1 mouse cellular context compared by ENCODE assay signal in genomic region chr4:43442044-43442443, GRCm38 (mm10).
TF ChIP-seq lines count a peak whose summit lies in the region.

No protein-coding gene starts in this region.

TF ChIP-seq in CH12.LX, 34 proteins besides CTCF, POLR2A, EP300 and RAD21:
- TF ChIP-seq MEF2A (IDR thresholded peaks at IDR 0.05; ENCODE audit: borderline replicate concordance, low read depth, low read length) (no peak; the same call in 1 of the 2 replicates), NELFE (IDR thresholded peaks at IDR 0.05; ENCODE audit: low read depth, low read length) (peak; percentile 48), ZMIZ1 (IDR thresholded peaks at IDR 0.05; ENCODE audit: low read depth, low read length) (no peak), HCFC1 (IDR thresholded peaks at IDR 0.05; ENCODE audit: low read depth, low read length) (peak; percentile 61), MAZ (IDR thresholded peaks at IDR 0.05; ENCODE audit: low read depth, low read length) (peak; percentile 69; the same call in 1 of the 2 replicates), ELF1 (IDR thresholded peaks at IDR 0.05; ENCODE audit: low read depth, low read length) (peak; percentile 88), ZNF384 (IDR thresholded peaks at IDR 0.05; ENCODE audit: low read depth, low read length) (no peak), SMC3 (IDR thresholded peaks at IDR 0.05; ENCODE audit: low read depth, low read length) (peak; percentile 98), BHLHE40 (IDR thresholded peaks at IDR 0.05; ENCODE audit: low read depth, low read length) (peak; percentile 64), SIN3A (IDR thresholded peaks at IDR 0.05; ENCODE audit: low read length) (peak; percentile 59; the same call in 1 of the 2 replicates), TCF12 (IDR thresholded peaks at IDR 0.05; ENCODE audit: low read depth, low read length) (peak; percentile 63), MYC (IDR thresholded peaks at IDR 0.05; ENCODE audit: low read depth, low read length) (no peak; the same call in 1 of the 2 replicates), NRF1 (IDR thresholded peaks at IDR 0.05; ENCODE audit: low read depth, low read length) (peak; percentile 80), TBP (conservative IDR thresholded peaks at IDR 0.05; ENCODE audit: low read depth, low read length) (peak; percentile 74; the same call in 1 of the 2 replicates)
